ENCODE assay signal across 8 mouse cellular contexts in genomic region chr4:102510939-102511391, GRCm38 (mm10).
DNase-seq lines count a peak whose midpoint lies in the region; ATAC-seq and TF ChIP-seq lines count a peak whose summit lies in the region.

No protein-coding gene starts in this region.

- no peaks in the 10 kb centered on the region for H3K79me3 ChIP-seq in C2C12 (ENCODE audit: low read depth)

- H3K4me1 ChIP-seq in lung, postnatal 0 days (ENCODE audit: insufficient read depth, low read depth, low read length): peaks cover 11% of the 10 kb centered on the region

- peak; percentile 92 for ATAC-seq in lung, postnatal 0 days

- no peak overlapping the region for H3ac ChIP-seq in C2C12 (ENCODE audit: control insufficient read depth, insufficient read length, low read depth)

- peak overlapping the region; percentile 41 for H3K9ac ChIP-seq in lung, postnatal 0 days (replicated peaks; ENCODE audit: low read depth)

- H3K36me3 ChIP-seq in C2C12 (ENCODE audit: control insufficient read depth, insufficient read depth): no peaks in the 10 kb centered on the region
- no peaks in the 10 kb centered on the region for H3K36me3 ChIP-seq in lung, postnatal 0 days (ENCODE audit: insufficient read depth, low read length)

- TF ChIP-seq CTCF in C2C12 (IDR thresholded peaks at IDR 0.05; ENCODE audit: control insufficient read depth, insufficient read depth, insufficient read length): no peak
- TF ChIP-seq CTCF in lung, postnatal 0 days (IDR thresholded peaks at IDR 0.05): no peak

- peak overlapping the region; percentile 83 for H3K27ac ChIP-seq in lung, postnatal 0 days (ENCODE audit: low read length)

- peak; percentile 76 to 82 for DNase-seq in adrenal gland, postnatal 36 days
- DNase-seq in frontal cortex, postnatal 10 days (ENCODE audit: low spot score in 2 of 2): peak; percentile 47 to 63
- DNase-seq in heart, postnatal 4 days: peak; percentile 91
- DNase-seq in layer of hippocampus, postnatal 10 days (ENCODE audit: low spot score in 2 of 2): peak; percentile 40 to 65
- DNase-seq in lung, postnatal 0 days (ENCODE audit: low spot score): peak; percentile 95
- peak; percentile 47 for DNase-seq in ovary, postnatal 14 days (ENCODE audit: low spot score)
- DNase-seq in urinary bladder, postnatal 25 days (ENCODE audit: low spot score): peak; percentile 62

- H3K27me3 ChIP-seq in C2C12 (ENCODE audit: control insufficient read depth, insufficient read depth, insufficient read length): no peaks in the 10 kb centered on the region
- H3K27me3 ChIP-seq in lung, postnatal 0 days (replicated peaks; ENCODE audit: insufficient read depth, low read length): no peaks in the 10 kb centered on the region

- no peaks in the 10 kb centered on the region for H3K79me2 ChIP-seq in C2C12 (ENCODE audit: control insufficient read depth, insufficient read depth)

- WGBS in lung, postnatal 0 days: 16% methylated on average over 8 of the region's 8 CpGs

- H3K9me3 ChIP-seq in lung, postnatal 0 days (ENCODE audit: low read length): no peaks in the 10 kb centered on the region

- no peak overlapping the region for H3K4me3 ChIP-seq in C2C12 (ENCODE audit: insufficient read depth, poor library complexity, severe bottlenecking)
- peak overlapping the region; percentile 26; the same call in 1 of the 2 replicates for H3K4me3 ChIP-seq in lung, postnatal 0 days (ENCODE audit: low read depth, low read length)

- peak; percentile 100 for TF ChIP-seq EP300 in lung, postnatal 0 days (IDR thresholded peaks at IDR 0.05)

- peak overlapping the region; percentile 52 for H3K4me2 ChIP-seq in lung, postnatal 0 days (replicated peaks; ENCODE audit: low read depth, low read length)

TF ChIP-seq in C2C12, 6 proteins besides CTCF, POLR2A, EP300 and RAD21:
- TF ChIP-seq MAX (IDR thresholded peaks at IDR 0.05) (peak; percentile 43), FOSL1 (IDR thresholded peaks at IDR 0.05; ENCODE audit: insufficient read depth, low read length, poor library complexity, severe bottlenecking) (no peak), MYOD1 (IDR thresholded peaks at IDR 0.05; ENCODE audit: control insufficient read depth, insufficient read length, low read depth) (peak; percentile 31), USF1 (IDR thresholded peaks at IDR 0.05; ENCODE audit: low read depth) (no peak), CEBPB (IDR thresholded peaks at IDR 0.05; ENCODE audit: low read depth) (no peak), MYOG (IDR thresholded peaks at IDR 0.05; ENCODE audit: control insufficient read depth, extremely low read depth, insufficient read length) (no peak)
